Mouse (Mus musculus) frontal cortex, postnatal 10 days (tissue): ENCODE results near the gene Vps13d.
"Not testable (repeated sequence)": the region's sequence is repeated elsewhere in the genome, so short reads cannot be mapped to it uniquely, and the experiment has no call there.

ENCODE experiments used
- DNase-seq, 2 experiments: peaks; one replicate each; pipeline ENCODE4 v3.0.0; 2022; ENCODE audit warnings: low spot score in 2 of 2, mixed read lengths in 1 of 2

Vps13d gene

DNA sequence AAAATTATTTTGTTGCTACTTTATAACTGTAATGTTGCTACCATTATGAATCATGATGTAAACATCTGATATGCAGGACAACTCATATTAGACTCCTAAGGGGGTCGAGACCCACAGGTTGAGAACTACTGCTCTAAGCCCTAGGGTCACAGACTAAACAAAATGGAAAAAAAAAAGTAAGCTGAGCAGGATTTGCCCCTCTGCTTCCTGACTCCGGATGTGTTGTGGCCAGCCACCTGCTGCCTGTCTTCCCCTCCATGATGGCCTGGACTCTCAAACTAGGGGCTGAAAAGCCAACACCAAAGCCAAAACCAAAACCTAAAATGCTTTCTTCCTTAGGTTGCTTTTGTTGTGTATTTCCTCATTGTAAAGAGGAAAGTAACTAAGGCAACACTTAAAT is 16.3 kb upstream of the Vps13d start:
- DNase-seq = no peak

DNA sequence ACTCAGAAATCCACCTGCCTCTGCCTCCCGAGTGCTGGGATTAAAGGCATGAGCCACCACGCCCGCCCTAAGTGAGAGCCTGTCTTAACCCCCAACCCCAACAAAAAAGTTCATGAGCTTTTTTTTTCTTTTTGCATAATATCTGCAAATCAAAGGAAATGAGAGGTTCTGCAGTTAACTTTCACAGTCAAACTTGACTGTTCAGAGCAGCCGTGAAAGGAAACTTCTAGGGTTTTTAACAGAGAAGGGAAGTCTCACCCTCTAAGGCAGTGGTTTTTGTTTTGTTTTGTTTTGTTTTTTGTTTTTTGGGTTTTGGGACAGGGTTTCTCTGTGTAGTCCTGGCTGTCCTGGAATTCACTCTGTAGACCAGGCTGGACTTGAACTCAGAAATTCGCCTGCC is 15.8 kb upstream of the Vps13d start:
- DNase-seq = no peak

DNA sequence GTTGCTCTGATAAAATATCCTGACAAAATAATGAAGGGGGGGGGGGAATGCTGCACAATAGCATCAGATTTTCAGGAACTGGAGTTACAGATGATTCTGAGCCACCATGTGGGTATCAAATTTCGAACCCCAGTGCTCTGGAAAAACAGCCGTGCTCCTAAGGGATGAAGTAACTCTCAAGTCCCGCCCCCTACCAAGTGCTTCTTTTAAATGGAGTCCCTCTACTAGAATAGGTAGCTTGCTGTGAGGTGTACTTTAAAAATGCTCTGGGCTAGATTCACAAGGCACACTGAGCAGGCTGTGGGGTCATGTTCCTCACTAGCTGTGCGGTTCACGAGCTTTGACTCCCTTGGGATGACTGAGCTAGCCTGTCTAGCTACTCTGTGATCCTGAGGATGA is 14.9 kb upstream of the Vps13d start:
- DNase-seq = no peak

- no peak for DNase-seq
These were observed 14.4 kb upstream of the Vps13d start for GRCm38 (mm10) chr4:145209076-145209689.

- no peak for DNase-seq
These were observed 13.0 kb upstream of the Vps13d start for GRCm38 (mm10) chr4:145207718-145208371.

- no peak for DNase-seq
These were observed 10.0 kb upstream of the Vps13d start for GRCm38 (mm10) chr4:145204779-145205178.

DNA sequence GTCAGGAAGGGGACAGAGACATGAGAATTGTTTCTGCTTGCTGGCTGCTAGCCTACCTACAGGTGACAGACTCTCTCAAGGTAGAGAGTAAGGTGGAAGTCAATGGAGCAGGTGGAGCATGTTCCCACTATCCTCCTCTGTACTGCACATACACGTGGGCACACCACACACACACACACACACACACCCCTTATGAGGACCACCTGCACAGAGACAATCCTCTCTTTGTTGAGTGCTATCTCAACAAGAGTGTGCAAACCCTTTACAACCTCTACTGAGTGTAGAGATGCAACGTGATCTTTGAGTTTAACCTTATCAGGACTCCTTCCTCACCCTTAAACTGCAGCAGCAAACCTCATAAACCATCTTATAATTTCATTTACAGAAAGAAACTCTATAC is 8.5 kb upstream of the Vps13d start:
- DNase-seq = no peak

GRCm38 (mm10) chr4:145201424-145201823 is 6.6 kb upstream of the Vps13d start:
- DNase-seq = no peak

GRCm38 (mm10) chr4:145199982-145200699 is 5.3 kb upstream of the Vps13d start:
- DNase-seq = no peak

DNA sequence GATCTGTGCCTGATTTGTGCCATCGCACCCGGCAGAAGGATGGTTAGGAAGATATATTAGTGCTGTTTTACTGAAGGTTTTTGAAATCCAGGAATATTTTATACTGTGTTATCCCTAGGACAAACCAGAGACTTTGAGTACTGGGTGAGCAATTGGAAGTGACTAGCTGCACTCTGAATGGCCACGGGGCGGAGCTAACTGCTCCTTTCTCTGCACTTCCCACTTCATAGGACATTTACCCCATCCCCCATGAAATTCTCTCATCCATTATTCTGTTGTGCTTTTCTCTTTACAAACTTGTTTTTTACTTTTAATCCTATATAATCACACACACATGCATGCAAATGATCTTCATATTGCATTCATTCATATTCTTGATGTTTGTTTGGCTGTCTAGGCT is 1.8 kb upstream of the Vps13d start:
- no peak for DNase-seq

GRCm38 (mm10) chr4:145195172-145195571 is 367 bp upstream of the Vps13d start:
- no peak for DNase-seq

- peak in 1 of 2 experiments; percentile 32 for DNase-seq
These were observed 754 bp downstream of the Vps13d start for GRCm38 (mm10) chr4:145193991-145194511.

DNA sequence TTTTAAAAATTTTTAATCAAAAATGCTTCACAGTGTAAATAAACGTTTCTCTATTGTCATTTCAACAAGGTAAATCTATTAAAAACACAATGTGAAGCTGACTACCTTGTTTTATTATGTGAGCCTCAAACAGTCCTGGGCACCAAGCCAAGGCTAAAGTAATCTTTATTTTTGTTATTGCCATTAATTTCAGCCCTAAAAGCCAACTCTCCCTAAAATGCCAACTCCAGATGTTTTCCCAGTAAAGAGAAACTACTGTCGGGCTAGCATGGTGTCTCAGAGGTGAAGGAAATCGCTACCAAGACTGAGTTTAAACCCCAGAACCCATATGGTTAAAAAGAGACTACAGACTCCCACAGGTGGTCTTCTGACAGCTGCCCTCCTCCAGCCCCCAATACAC is 1.4 kb downstream of the Vps13d start:
- DNase-seq = no peak

DNA sequence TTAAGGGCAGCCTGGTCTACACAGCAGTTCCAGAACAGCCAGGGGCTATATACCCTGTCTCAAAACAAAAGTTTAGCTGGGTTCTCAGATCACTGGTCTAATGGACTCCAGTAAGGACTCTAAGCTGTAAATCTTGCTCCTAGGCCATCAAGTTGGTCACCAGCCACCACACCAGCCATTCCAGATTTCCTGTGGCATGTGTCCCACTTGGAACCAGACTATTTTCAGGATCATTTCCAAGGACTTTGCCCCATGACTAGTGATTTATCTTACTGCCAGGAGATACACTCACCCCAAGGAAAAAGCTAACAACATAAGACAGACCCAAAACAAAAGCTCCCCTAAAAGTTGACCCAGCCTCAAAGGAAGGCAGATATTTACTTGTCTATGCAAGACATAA is 2.1 kb downstream of the Vps13d start:
- DNase-seq = no peak

- DNase-seq = no peak
These were observed 6.2 kb downstream of the Vps13d start for GRCm38 (mm10) chr4:145188561-145188960.

DNA sequence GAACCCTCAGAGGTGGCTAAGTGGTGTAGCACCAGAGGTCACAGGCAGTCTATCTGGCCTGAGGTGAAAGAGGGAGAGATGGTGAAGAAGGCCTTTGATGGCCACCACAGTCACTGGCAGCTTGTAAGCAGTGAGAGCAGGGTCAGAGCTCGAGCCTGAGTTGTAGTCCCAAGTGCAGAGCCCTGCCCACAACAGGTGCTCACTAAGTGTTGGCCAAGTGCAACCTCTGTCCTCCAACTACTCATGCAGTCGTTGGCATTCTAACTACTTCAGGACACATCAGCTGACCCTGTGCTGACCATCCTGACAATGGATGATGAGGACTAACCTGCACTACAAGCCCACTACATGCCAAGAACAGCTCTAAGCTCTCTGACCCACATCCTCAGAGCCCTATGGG is 7.2 kb downstream of the Vps13d start:
- DNase-seq = no peak

- DNase-seq = no peak
These were observed 15.8 kb downstream of the Vps13d start for GRCm38 (mm10) chr4:145178918-145179549.

- DNase-seq = not testable (repeated sequence)
These were observed 29.3 kb downstream of the Vps13d start for GRCm38 (mm10) chr4:145165542-145165941.

DNA sequence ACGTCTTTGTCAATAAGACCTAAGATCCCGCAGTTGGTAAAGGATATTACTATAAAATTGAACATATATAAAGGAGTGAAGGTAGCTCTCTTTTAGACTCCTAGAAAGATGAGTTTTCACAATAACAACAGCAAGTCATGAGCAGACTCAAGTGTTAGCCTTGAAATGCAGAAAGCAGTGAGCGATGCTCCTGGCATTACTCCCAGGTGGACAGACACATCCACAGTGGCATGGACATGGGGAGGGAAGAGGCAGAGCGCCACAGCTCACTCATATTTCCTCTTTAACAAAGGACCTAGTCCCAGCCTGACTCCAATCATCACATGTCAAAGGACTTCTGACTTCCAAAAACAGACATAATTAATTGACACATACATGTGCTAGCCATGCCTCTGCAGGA is 30.7 kb downstream of the Vps13d start:
- DNase-seq = no peak

DNA sequence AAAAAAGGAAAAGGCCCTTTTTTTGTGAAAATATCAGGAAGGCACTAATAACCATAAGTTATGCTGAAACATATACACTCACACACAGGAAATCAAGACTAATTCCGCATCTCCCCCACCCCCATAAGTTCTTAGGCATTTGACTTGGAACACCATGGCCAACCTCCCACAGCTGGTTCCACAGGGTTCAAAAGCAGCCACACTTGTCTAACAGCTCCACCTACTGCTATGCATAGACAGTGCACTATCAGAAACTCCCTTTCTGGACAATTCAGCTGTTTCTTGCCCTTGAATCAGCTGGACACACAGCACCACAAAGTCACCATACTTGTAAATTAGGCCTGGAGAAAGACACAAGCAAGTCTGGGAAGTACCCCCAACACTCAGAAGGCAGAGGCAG is 33.6 kb downstream of the Vps13d start:
- DNase-seq = no peak

GRCm38 (mm10) chr4:145155956-145156355 is 38.8 kb downstream of the Vps13d start:
- DNase-seq = peak in 1 of 2 experiments; percentile 19

- DNase-seq = no peak
These were observed 43.7 kb downstream of the Vps13d start for GRCm38 (mm10) chr4:145151103-145151486.
